In the genomic region with DNA sequence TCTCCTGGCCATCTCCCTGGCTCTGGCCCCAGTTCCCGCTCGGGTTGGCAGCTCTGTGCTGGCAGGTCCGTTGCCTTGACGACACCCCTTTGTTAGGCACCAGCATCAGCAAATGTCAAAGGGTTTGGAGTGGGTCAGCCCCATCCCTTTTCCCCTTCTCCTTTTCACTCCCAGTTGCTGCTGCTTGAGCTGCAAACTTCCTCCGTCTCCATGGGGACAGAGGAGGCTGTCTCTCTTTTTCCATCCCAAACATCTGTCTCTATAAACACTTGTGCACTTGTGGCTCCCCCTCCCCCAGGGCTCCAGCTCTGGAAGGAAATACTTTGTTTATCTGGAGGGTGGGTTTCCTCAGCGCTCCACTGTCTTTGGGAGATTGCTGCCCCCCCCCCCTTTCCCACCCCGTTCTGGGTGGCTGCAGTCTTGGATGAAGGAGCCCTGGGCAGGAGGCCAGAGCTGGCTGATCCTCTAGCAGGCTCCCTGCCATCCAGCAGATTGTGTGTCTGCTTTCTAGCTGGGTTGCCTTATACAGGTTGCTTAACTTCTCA, we compare ENCODE assay signal across 7 mouse cellular contexts. TPM values are rescaled to one million over a fixed set of nuclear protein-coding genes. Genes with fewer than 3 reads are reported as not detected.
DNase-seq lines count a peak whose midpoint lies in the region; ATAC-seq and TF ChIP-seq lines count a peak whose summit lies in the region.

No protein-coding gene starts in this region.

- peak; percentile 71 for DNase-seq in brain, embryonic 18.5 days (ENCODE audit: low read depth, low spot score)
- peak; percentile 88 for DNase-seq in embryo, embryonic 11 days
- peak; percentile 99 for DNase-seq in heart, adult 11 months
- DNase-seq in stomach, postnatal 0 days (ENCODE audit: low spot score): peak; percentile 72

- no peak overlapping the region for H3K4me3 ChIP-seq in intestine, postnatal 0 days (ENCODE audit: low read depth, low read length)
- H3K4me3 ChIP-seq in limb, embryonic 12.5 days (replicated peaks): no peak overlapping the region
- no peak overlapping the region for H3K4me3 ChIP-seq in midbrain, embryonic 12.5 days
- no peak overlapping the region for H3K4me3 ChIP-seq in stomach, postnatal 0 days (ENCODE audit: low read depth, low read length)

- H3K27me3 ChIP-seq in intestine, postnatal 0 days (replicated peaks; ENCODE audit: control insufficient read depth, insufficient read depth, low read length): no peaks in the 10 kb centered on the region
- no peaks in the 10 kb centered on the region for H3K27me3 ChIP-seq in limb, embryonic 12.5 days
- H3K27me3 ChIP-seq in midbrain, embryonic 12.5 days: peaks cover 49% of the 10 kb centered on the region
- no peaks in the 10 kb centered on the region for H3K27me3 ChIP-seq in stomach, postnatal 0 days (ENCODE audit: control insufficient read depth, insufficient read depth, low read length)

- WGBS in intestine, postnatal 0 days: 31% methylated on average over 7 of the region's 7 CpGs
- WGBS in limb, embryonic 12.5 days: 6% methylated on average over 7 of the region's 7 CpGs
- 3% methylated on average over 7 of the region's 7 CpGs for WGBS in midbrain, embryonic 12.5 days
- 6% methylated on average over 7 of the region's 7 CpGs for WGBS in stomach, postnatal 0 days

- TF ChIP-seq CTCF in intestine, postnatal 0 days (IDR thresholded peaks at IDR 0.05; ENCODE audit: low read depth): no peak
- 0 out of 2 replicates have a peak, but pooled peaks have one; percentile 1 for TF ChIP-seq CTCF in stomach, postnatal 0 days (IDR thresholded peaks at IDR 0.05; ENCODE audit: low read depth)

- no peak for TF ChIP-seq EP300 in stomach, postnatal 0 days (optimal IDR thresholded peaks at IDR 0.05)

- no peak overlapping the region for H3K4me2 ChIP-seq in intestine, postnatal 0 days (replicated peaks; ENCODE audit: low read depth)
- peak overlapping the region; percentile 19; the same call in 1 of the 2 replicates for H3K4me2 ChIP-seq in limb, embryonic 12.5 days
- peak overlapping the region; percentile 32 for H3K4me2 ChIP-seq in midbrain, embryonic 12.5 days (replicated peaks)
- peak overlapping the region; percentile 17; the same call in 1 of the 2 replicates for H3K4me2 ChIP-seq in stomach, postnatal 0 days (replicated peaks; ENCODE audit: low read depth)

- H3K27ac ChIP-seq in intestine, postnatal 0 days (ENCODE audit: low read depth, low read length): peak overlapping the region; percentile 52; the same call in 1 of the 2 replicates
- peak overlapping the region; percentile 77 for H3K27ac ChIP-seq in limb, embryonic 12.5 days
- H3K27ac ChIP-seq in midbrain, embryonic 12.5 days (replicated peaks): peak overlapping the region; percentile 83
- H3K27ac ChIP-seq in stomach, postnatal 0 days (replicated peaks): peak overlapping the region; percentile 82

- H3K9ac ChIP-seq in intestine, postnatal 0 days (ENCODE audit: low read depth, low read length): no peak overlapping the region
- H3K9ac ChIP-seq in limb, embryonic 12.5 days (replicated peaks): no peak overlapping the region
- H3K9ac ChIP-seq in midbrain, embryonic 12.5 days (replicated peaks): peak overlapping the region; percentile 15; the same call in 1 of the 2 replicates
- no peak overlapping the region for H3K9ac ChIP-seq in stomach, postnatal 0 days (ENCODE audit: low read length)

- peaks cover 11% of the 10 kb centered on the region for H3K4me1 ChIP-seq in intestine, postnatal 0 days (replicated peaks; ENCODE audit: control insufficient read depth, insufficient read depth, low read length)
- peaks cover 42% of the 10 kb centered on the region for H3K4me1 ChIP-seq in limb, embryonic 12.5 days (replicated peaks)
- peaks cover 54% of the 10 kb centered on the region for H3K4me1 ChIP-seq in midbrain, embryonic 12.5 days
- H3K4me1 ChIP-seq in stomach, postnatal 0 days (replicated peaks; ENCODE audit: control insufficient read depth, insufficient read depth): peaks cover 29% of the 10 kb centered on the region

- 0 out of 2 replicates have a peak, but pooled peaks have one; percentile 22 for ATAC-seq in intestine, postnatal 0 days
- ATAC-seq in limb, embryonic 12.5 days (ENCODE audit: insufficient number of reproducible peaks, insufficient read depth, low FRiP score, low TSS enrichment, low read depth): peak; percentile 52; the same call in 1 of the 2 replicates
- ATAC-seq in midbrain, embryonic 12.5 days (ENCODE audit: low FRiP score, low read depth): peak; percentile 92
- peak; percentile 62; the same call in 1 of the 2 replicates for ATAC-seq in stomach, postnatal 0 days (ENCODE audit: low FRiP score, low TSS enrichment)

- no peaks in the 10 kb centered on the region for H3K9me3 ChIP-seq in intestine, postnatal 0 days (ENCODE audit: control insufficient read depth)
- H3K9me3 ChIP-seq in limb, embryonic 12.5 days: no peaks in the 10 kb centered on the region
- H3K9me3 ChIP-seq in midbrain, embryonic 12.5 days: no peaks in the 10 kb centered on the region
- no peaks in the 10 kb centered on the region for H3K9me3 ChIP-seq in stomach, postnatal 0 days (ENCODE audit: control insufficient read depth, low read length)

- no peaks in the 10 kb centered on the region for H3K36me3 ChIP-seq in intestine, postnatal 0 days (ENCODE audit: control insufficient read depth, insufficient read depth)
- H3K36me3 ChIP-seq in limb, embryonic 12.5 days: no peaks in the 10 kb centered on the region
- H3K36me3 ChIP-seq in midbrain, embryonic 12.5 days: no peaks in the 10 kb centered on the region
- no peaks in the 10 kb centered on the region for H3K36me3 ChIP-seq in stomach, postnatal 0 days (ENCODE audit: control insufficient read depth, insufficient read depth, low read length)

RNA-seq across cellular contexts. Expression of gene Socs3, which starts 30.0 kb away (rescaled TPM):
- polyA plus RNA-seq in intestine, postnatal 0 days (2015; fragmentation: Nextera tagmentation; extraction: Ambion mirVana): 15.7 and 15.9 TPM in 2 replicates
- 14.9 and 16.4 TPM in 2 replicates for polyA plus RNA-seq in limb, embryonic 12.5 days (2016; fragmentation: Nextera tagmentation; extraction: Ambion mirVana)
- 10.7 and 13.2 TPM in 2 replicates for polyA plus RNA-seq in midbrain, embryonic 12.5 days (2016; fragmentation: Nextera tagmentation; extraction: Ambion mirVana)
- polyA plus RNA-seq in stomach, postnatal 0 days (2015; fragmentation: Nextera tagmentation; extraction: Ambion mirVana): 13.5 and 15.7 TPM in 2 replicates

RNA-seq across cellular contexts. Expression of gene Pgs1, which starts 46.3 kb away (rescaled TPM):
- polyA plus RNA-seq in intestine, postnatal 0 days (2015; fragmentation: Nextera tagmentation; extraction: Ambion mirVana): 23.1 and 24.0 TPM in 2 replicates
- 40.7 and 43.1 TPM in 2 replicates for polyA plus RNA-seq in limb, embryonic 12.5 days (2016; fragmentation: Nextera tagmentation; extraction: Ambion mirVana)
- 47.5 and 48.9 TPM in 2 replicates for polyA plus RNA-seq in midbrain, embryonic 12.5 days (2016; fragmentation: Nextera tagmentation; extraction: Ambion mirVana)
- 28.7 and 29.4 TPM in 2 replicates for polyA plus RNA-seq in stomach, postnatal 0 days (2015; fragmentation: Nextera tagmentation; extraction: Ambion mirVana)

Comparison
In these comparisons a context has a peak if more than half of its experiments do, and no peak if none do; other contexts are left out.
1. ATAC-seq: peak in every context shown above with its lines; median percentile 92 in midbrain, embryonic 12.5 days; 62 in stomach, postnatal 0 days; 52 in limb, embryonic 12.5 days; 22 in intestine, postnatal 0 days.